8 mouse cellular contexts compared by ENCODE assay signal in the genomic region with DNA sequence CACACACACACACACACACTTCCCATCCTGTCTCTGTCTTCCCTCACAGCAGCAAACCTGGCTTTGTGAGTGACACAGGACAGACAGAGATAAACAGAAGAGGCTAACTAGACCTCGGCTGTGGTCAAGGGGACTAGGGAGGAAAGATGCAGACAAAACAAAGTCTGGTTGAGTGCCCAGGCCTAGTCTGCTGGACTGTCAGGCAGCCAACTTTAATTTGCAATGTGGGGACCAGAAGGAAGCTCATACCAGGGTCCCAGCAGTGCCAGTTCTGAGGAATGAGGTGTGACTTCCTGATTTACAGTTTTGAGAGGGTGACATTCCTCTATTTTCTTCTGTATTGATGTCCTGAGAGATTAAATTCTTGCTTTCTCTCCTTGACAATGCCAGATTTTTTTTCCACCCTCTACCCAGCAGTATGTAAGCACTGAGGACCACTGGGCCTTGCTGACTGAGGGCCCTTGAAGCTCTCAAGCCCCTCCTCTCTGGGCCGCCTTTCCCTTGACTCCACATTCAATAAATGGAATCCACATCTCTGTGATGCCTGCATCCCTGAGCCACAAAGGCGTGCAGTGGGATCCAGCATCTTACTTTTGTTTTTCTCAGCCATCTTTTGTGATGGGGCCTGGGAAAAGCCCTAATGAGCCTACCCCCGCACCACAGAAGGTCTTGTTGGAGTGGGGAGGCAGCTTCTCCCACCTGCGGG.
A peak's percentile ranks its signal among the peaks of the same experiment; 100 is the strongest.
DNase-seq lines count a peak whose midpoint lies in the region; ATAC-seq and TF ChIP-seq lines count a peak whose summit lies in the region.

No protein-coding gene starts in this region.

- no peaks in the 10 kb centered on the region for H3K27me3 ChIP-seq in CH12.LX (replicated peaks)
- no peaks in the 10 kb centered on the region for H3K27me3 ChIP-seq in heart, embryonic 15.5 days

- TF ChIP-seq CTCF in CH12.LX (conservative IDR thresholded peaks at IDR 0.05 in 1 of 2, IDR thresholded peaks at IDR 0.05 in 1 of 2; ENCODE audit: low read depth in 2 of 2, low read length in 2 of 2) = no peak

- TF ChIP-seq POLR2A in CH12.LX (IDR thresholded peaks at IDR 0.05; ENCODE audit: low read depth, low read length) = no peak

- H3K27ac ChIP-seq in CH12.LX (ENCODE audit: insufficient read depth, low read depth) = no peak overlapping the region
- H3K27ac ChIP-seq in heart, embryonic 15.5 days = peak overlapping the region; percentile 48

- H3K4me3 ChIP-seq in CH12.LX (replicated peaks in 1 of 3; ENCODE audit: low read depth in 2 of 3, low read length in 2 of 3, poor library complexity in 1 of 3) = no peak overlapping the region
- H3K4me3 ChIP-seq in heart, embryonic 15.5 days = no peak overlapping the region

- in situ Hi-C loops in CH12.LX (cut with MboI; ENCODE audit: low pct_ligation_motif_present, low pct_unique_long_range_greater_than_20kb, low sequenced_read_pairs) = loop anchor here (10.0 kb wide), 1 partner anchor 356 kb away; no protein-coding TSS in a partner anchor

- no peak for DNase-seq in CH12.LX (ENCODE audit: extremely low read depth)
- DNase-seq in embryo, embryonic 10.5 days (ENCODE audit: low spot score) = peak; percentile 53
- DNase-seq in lung, postnatal 25 days (ENCODE audit: low spot score) = peak; percentile 16
- DNase-seq in adrenal gland, postnatal 4 days (ENCODE audit: low spot score in 2 of 2) = no peak
- DNase-seq in right cerebral cortex, adult 18-20 months = no peak
- DNase-seq in left cerebral cortex, postnatal 10 days (ENCODE audit: extremely low spot score in 1 of 2, low spot score in 2 of 2) = no peak
- DNase-seq in layer of hippocampus, adult 9-11 months = no peak

- no peak for TF ChIP-seq RAD21 in CH12.LX (IDR thresholded peaks at IDR 0.05; ENCODE audit: low read depth, low read length)

- TF ChIP-seq EP300 in CH12.LX (IDR thresholded peaks at IDR 0.05; ENCODE audit: low read length) = no peak

- H3K4me2 ChIP-seq in CH12.LX (ENCODE audit: insufficient read depth, low read depth, poor library complexity, severe bottlenecking) = peak overlapping the region; percentile 64
- H3K4me2 ChIP-seq in heart, embryonic 15.5 days = no peak overlapping the region

- no peak for ATAC-seq in heart, embryonic 15.5 days (replicated peaks; ENCODE audit: insufficient number of reproducible peaks, insufficient read depth, low FRiP score, low read depth)

- no peaks in the 10 kb centered on the region for H3K9me3 ChIP-seq in CH12.LX (replicated peaks; ENCODE audit: low read length)
- no peaks in the 10 kb centered on the region for H3K9me3 ChIP-seq in heart, embryonic 15.5 days (replicated peaks)

- H3K4me1 ChIP-seq in CH12.LX (ENCODE audit: control insufficient read depth in 1 of 2, insufficient read depth in 2 of 2) = peaks cover 14 to 45% of the 10 kb centered on the region in 2 experiments
- H3K4me1 ChIP-seq in heart, embryonic 15.5 days (replicated peaks) = peaks cover 37% of the 10 kb centered on the region

- WGBS in heart, embryonic 15.5 days = 36% methylated on average over 5 of the region's 5 CpGs

- H3K79me2 ChIP-seq in CH12.LX (replicated peaks; ENCODE audit: control insufficient read depth, extremely low read depth, insufficient read depth, poor library complexity, severe bottlenecking) = no peaks in the 10 kb centered on the region

- dilution Hi-C loops in CH12.LX (cut with MboI; ENCODE audit: extremely low pct_ligation_motif_present, extremely low pct_unique_long_range_greater_than_20kb, low sequenced_read_pairs) = no loop called here

- no peak overlapping the region for H3K9ac ChIP-seq in CH12.LX (ENCODE audit: insufficient read depth, low read depth)
- no peak overlapping the region for H3K9ac ChIP-seq in heart, embryonic 15.5 days

- H3K36me3 ChIP-seq in CH12.LX (replicated peaks in 1 of 2; ENCODE audit: control insufficient read depth in 1 of 2, insufficient read depth in 1 of 2, low read length in 1 of 2) = no peaks in the 10 kb centered on the region
- H3K36me3 ChIP-seq in heart, embryonic 15.5 days = no peaks in the 10 kb centered on the region

- intact Hi-C loops in left cerebral cortex, postnatal 10 days (cut with DNase I) = no loop called here

TF ChIP-seq in CH12.LX, 34 proteins besides CTCF, POLR2A, EP300 and RAD21:
- TF ChIP-seq ELF1 (IDR thresholded peaks at IDR 0.05; ENCODE audit: low read depth, low read length) = no peak
- TF ChIP-seq MEF2A (IDR thresholded peaks at IDR 0.05; ENCODE audit: borderline replicate concordance, low read depth, low read length) = no peak
- no peak for TF ChIP-seq MAFK (IDR thresholded peaks at IDR 0.05; ENCODE audit: insufficient replicate concordance, low read length)
- TF ChIP-seq ZC3H11A (IDR thresholded peaks at IDR 0.05; ENCODE audit: low read depth, low read length) = no peak
- TF ChIP-seq MXI1 (IDR thresholded peaks at IDR 0.05; ENCODE audit: low read depth, low read length) = no peak
- TF ChIP-seq IRF4 (IDR thresholded peaks at IDR 0.05; ENCODE audit: low read depth, low read length) = no peak
- no peak for TF ChIP-seq USF1 (IDR thresholded peaks at IDR 0.05; ENCODE audit: low read depth, low read length)
- no peak for TF ChIP-seq ETS1 (conservative IDR thresholded peaks at IDR 0.05; ENCODE audit: low read depth, low read length)
- no peak for TF ChIP-seq GABPA (IDR thresholded peaks at IDR 0.05; ENCODE audit: insufficient replicate concordance, low read depth, low read length)
- no peak for TF ChIP-seq SMC3 (IDR thresholded peaks at IDR 0.05; ENCODE audit: low read depth, low read length)
- TF ChIP-seq MAZ (IDR thresholded peaks at IDR 0.05; ENCODE audit: low read depth, low read length) = no peak
- TF ChIP-seq TBP (conservative IDR thresholded peaks at IDR 0.05; ENCODE audit: low read depth, low read length) = no peak
- no peak for TF ChIP-seq MAX (IDR thresholded peaks at IDR 0.05; ENCODE audit: low read length)
- no peak for TF ChIP-seq JUND (conservative IDR thresholded peaks at IDR 0.05; ENCODE audit: low read depth, low read length)

Comparison
In these comparisons a context has a peak if more than half of its experiments do, and no peak if none do; other contexts are left out.
1. DNase-seq: peak in embryo, embryonic 10.5 days (single experiment) and lung, postnatal 25 days (single experiment); none in CH12.LX (single experiment), adrenal gland, postnatal 4 days (0 of 2), right cerebral cortex, adult 18-20 months (single experiment), left cerebral cortex, postnatal 10 days (0 of 2) and layer of hippocampus, adult 9-11 months (single experiment).